Mouse (Mus musculus): ENCODE data around the gene Jmjd7. TPM values are rescaled to one million over a fixed set of nuclear protein-coding genes. Genes with fewer than 3 reads are reported as not detected.

Gene Jmjd7
- polyA plus RNA-seq (2012; rRNA removed) = 3.3 and 4.1 TPM in 2 replicates

GRCm38 (mm10) chr2:120026984-120027949 is at the start of gene Jmjd7, which contains the start of gene Gm28042:
TSS of gene Jmjd7 (plus strand) at chr2:120027483.
TSS of gene Gm28042 (plus strand) at chr2:120027493.
- peak; percentile 63 to 92 for DNase-seq (ENCODE audit: extremely low spot score in 1 of 2, low spot score in 1 of 2)

GRCm38 (mm10) chr2:119980343-119980986 is 46.8 kb upstream of the Jmjd7 start:
- DNase-seq (ENCODE audit: extremely low spot score in 1 of 2, low spot score in 1 of 2) = peak in 1 of 2 experiments; percentile 34

- DNase-seq (ENCODE audit: extremely low spot score in 1 of 2, low spot score in 1 of 2) = no peak
These were observed 45.7 kb upstream of the Jmjd7 start for GRCm38 (mm10) chr2:119981631-119982030.

- DNase-seq (ENCODE audit: extremely low spot score in 1 of 2, low spot score in 1 of 2) = no peak
These were observed 41.4 kb upstream of the Jmjd7 start for GRCm38 (mm10) chr2:119985871-119986270.

- DNase-seq (ENCODE audit: extremely low spot score in 1 of 2, low spot score in 1 of 2) = no peak
These were observed 40.9 kb upstream of the Jmjd7 start for GRCm38 (mm10) chr2:119986369-119986768.

DNA sequence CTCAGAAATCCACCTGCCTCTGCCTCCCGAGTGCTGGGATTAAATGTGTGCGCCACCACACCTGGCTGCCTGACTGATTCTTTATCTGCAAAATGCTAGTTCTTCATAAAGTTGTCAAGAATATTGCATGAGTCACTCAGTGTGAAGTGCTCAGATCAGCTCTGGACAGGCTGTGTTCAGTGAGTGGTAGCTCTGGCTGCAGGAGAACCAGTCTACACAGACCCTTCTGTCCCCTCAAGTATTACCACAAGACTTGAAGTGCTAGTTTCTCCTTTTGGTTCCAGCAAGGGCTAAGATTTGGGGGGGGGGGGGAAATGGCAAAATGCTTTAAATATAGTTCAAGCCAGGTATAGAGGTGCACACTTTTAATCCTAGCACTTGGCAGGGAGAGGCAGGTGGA is 39.8 kb upstream of the Jmjd7 start:
- DNase-seq (ENCODE audit: extremely low spot score in 1 of 2, low spot score in 1 of 2) = no peak

- DNase-seq (ENCODE audit: extremely low spot score in 1 of 2, low spot score in 1 of 2) = no peak
These were observed 38.3 kb upstream of the Jmjd7 start for GRCm38 (mm10) chr2:119988952-119989351.

GRCm38 (mm10) chr2:119990881-119991280 is 36.4 kb upstream of the Jmjd7 start:
- no peak for DNase-seq (ENCODE audit: extremely low spot score in 1 of 2, low spot score in 1 of 2)

GRCm38 (mm10) chr2:119992349-119992748 is 34.9 kb upstream of the Jmjd7 start:
- DNase-seq (ENCODE audit: extremely low spot score in 1 of 2, low spot score in 1 of 2) = no peak

DNA sequence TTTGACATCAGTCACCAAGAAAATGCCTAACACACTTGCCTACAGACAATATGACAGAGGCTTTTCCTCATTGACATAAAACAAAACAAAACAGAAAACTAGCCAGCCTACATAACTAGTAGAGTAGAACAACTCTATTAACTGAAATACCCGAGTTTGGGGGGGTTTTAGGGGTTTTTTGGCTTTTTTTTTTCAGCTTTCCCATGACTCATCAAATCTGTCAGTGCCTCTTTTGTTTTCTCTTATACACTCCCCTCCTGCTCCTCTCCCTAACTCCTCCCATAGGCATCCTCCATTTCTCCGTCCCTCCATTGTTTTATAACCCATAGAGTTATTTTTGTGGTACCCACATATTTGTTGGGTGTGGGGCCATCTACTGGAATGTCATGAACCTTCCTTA is 33.8 kb upstream of the Jmjd7 start:
- no peak for DNase-seq (ENCODE audit: extremely low spot score in 1 of 2, low spot score in 1 of 2)

DNA sequence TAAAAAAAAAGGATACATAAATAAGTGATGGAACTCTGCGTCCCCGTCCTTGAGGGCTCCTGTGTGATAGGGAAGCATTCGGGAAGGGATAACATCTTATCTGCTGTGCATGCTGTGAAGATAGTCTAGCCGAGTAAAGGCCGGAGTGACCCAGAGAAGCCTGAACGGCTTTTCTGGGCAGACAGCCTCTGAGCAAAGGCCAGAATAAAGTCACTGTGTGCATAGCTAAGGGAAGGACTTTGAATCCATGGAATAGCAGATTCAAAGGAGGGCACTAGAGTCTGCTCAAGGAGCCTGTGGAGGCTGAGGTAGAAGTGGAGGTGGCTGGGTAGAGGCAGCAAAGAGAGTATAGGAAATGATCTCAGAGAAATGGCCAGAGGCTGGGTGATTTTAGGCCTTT is 32.4 kb upstream of the Jmjd7 start:
- DNase-seq (ENCODE audit: extremely low spot score in 1 of 2, low spot score in 1 of 2) = no peak

- peak in 1 of 2 experiments; percentile 50 for DNase-seq (ENCODE audit: extremely low spot score in 1 of 2, low spot score in 1 of 2)
These were observed 31.6 kb upstream of the Jmjd7 start for GRCm38 (mm10) chr2:119995391-119996281.

- no peak for DNase-seq (ENCODE audit: extremely low spot score in 1 of 2, low spot score in 1 of 2)
These were observed 29.9 kb upstream of the Jmjd7 start for GRCm38 (mm10) chr2:119997354-119997753.

GRCm38 (mm10) chr2:119999731-120000130 is 27.6 kb upstream of the Jmjd7 start:
- DNase-seq (ENCODE audit: extremely low spot score in 1 of 2, low spot score in 1 of 2) = no peak

DNA sequence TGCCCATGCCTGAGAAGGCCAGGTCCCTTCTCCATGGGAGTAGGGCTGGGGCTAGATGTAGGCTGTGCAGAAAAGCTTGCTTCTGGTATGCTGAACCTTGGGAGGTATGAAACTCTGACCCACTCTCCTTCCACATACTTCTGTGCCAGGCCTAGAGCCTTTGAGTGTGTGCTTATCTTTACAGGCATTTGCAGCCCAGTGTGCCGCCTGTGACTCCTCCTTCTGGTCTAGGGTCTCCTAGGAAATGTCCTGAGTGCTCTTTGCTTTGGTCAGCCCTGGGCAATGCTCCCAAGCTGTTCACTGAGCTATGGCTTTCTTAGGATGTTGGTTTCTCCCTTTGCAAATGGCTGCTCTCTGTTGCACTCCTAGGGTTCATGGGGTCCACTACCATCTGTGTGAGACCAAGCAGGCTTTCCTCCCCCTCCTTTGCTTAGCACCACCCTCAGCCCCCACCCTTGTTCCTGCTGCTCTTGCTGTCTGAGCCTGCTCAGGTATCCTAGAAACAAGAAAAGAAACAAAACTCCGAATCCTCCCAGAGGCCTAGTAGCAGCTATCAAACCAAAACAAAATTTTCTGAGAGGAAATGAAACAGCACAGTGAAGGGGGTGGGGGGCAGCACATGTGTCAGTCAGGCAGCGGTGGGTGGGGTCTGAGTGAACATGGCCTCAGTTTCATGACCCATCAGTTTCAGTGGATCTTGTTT is 26.2 kb upstream of the Jmjd7 start:
- no peak for DNase-seq (ENCODE audit: extremely low spot score in 1 of 2, low spot score in 1 of 2)

DNA sequence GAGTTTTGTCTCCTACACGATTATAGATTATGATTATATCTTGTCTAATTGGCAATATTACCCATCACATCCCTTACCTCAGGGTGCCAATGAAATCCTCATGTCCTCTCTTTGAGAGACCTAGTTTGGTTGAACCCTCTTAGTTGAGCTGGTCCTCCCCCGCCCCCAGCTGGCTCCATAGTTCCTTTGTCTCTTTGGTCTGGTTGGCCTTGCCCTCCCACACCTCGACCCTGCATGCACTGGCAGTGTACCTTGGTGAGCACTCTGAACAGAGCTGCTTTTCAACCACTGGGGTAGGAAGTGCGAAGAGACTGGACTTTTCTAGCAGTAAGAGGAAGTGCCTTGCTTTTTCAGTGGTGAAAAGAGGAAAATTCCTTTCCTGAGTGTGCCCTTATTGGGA is 25.3 kb upstream of the Jmjd7 start:
- no peak for DNase-seq (ENCODE audit: extremely low spot score in 1 of 2, low spot score in 1 of 2)

- DNase-seq (ENCODE audit: extremely low spot score in 1 of 2, low spot score in 1 of 2) = no peak
These were observed 23.3 kb upstream of the Jmjd7 start for GRCm38 (mm10) chr2:120003970-120004369.

DNA sequence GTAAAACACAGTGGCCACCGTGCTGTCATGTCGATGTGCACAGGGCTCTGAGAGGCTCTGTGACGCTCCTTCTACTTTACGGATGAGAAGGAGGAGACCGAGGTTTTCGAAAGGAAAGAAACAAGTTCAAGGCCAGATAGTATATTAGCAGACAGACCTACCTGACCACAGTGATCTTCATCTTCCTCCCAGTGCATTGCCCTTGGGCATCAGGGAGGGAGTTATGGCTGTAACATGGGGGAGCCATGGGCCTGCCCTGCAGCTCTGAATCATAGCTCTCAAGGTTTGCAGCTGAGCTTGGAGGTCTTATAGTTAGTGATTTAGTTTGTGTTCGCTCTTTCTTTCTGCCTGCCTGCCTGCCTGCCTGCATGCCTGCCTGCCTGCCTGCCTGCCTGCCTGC is 20.6 kb upstream of the Jmjd7 start:
- no peak for DNase-seq (ENCODE audit: extremely low spot score in 1 of 2, low spot score in 1 of 2)

DNA sequence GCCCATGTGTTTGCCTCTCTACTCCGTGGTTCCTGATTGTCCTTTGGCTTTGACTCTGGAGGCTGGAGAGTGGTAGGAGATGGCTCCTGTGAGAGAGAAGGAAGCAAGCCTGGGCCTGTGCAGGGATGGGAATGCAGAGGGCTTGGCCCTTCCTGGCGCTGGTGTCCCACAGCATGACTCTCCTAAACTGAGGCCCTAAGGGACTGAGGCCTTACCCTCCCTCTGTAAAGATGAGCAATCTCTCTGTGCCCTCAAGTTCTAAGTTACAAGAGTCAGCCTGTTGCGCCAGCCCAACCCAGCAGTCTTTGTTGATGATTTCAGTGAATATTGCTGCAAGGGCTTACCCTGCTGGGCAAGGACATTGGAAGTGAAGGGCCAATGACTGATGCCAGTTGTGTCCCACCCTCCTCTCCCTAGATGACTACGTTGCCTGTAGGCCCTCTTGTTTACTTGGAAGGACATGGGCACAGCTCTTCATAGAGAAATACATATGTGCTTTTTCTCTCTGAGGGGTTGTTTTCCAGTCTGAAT is 19.5 kb upstream of the Jmjd7 start:
- no peak for DNase-seq (ENCODE audit: extremely low spot score in 1 of 2, low spot score in 1 of 2)

GRCm38 (mm10) chr2:120008672-120009071 is 18.6 kb upstream of the Jmjd7 start:
- no peak for DNase-seq (ENCODE audit: extremely low spot score in 1 of 2, low spot score in 1 of 2)

All from frontal cortex, adult 2 months (tissue).